ENCODE assay signal across 21 mouse cellular contexts in genomic region chr13:19652405-19652804, GRCm38 (mm10). TPM values are rescaled to one million over a fixed set of nuclear protein-coding genes. Genes with fewer than 3 reads are reported as not detected.
"Had no signal": no experiment of that assay in that cellular context is flagged by ENCODE, and none has a peak within 500 bp of the region (broad histone marks: within the 10 kb centered on the region; RNA-seq: fewer than 3 reads in every experiment).

No protein-coding gene starts in this region.

- H3K4me3 ChIP-seq: limb, embryonic 15.5 days; megakaryocyte, embryonic 14.5 days; midbrain, embryonic 12.5 days; neural tube, embryonic 13.5 days had no signal

- ATAC-seq: midbrain, embryonic 16.5 days had no signal

- H3K9ac ChIP-seq: limb, embryonic 15.5 days; lung, embryonic 14.5 days; midbrain, embryonic 12.5 days; neural tube, embryonic 13.5 days had no signal

- H3K36me3 ChIP-seq: limb, embryonic 15.5 days; midbrain, embryonic 12.5 days; neural tube, embryonic 13.5 days had no signal

- H3K4me1 ChIP-seq: limb, embryonic 15.5 days; megakaryocyte, embryonic 14.5 days; midbrain, embryonic 12.5 days; neural tube, embryonic 13.5 days had no signal

- H3K27ac ChIP-seq: limb, embryonic 15.5 days; midbrain, embryonic 12.5 days; neural tube, embryonic 13.5 days; stomach, postnatal 0 days had no signal

- H3K4me2 ChIP-seq: limb, embryonic 15.5 days; lung, embryonic 14.5 days; midbrain, embryonic 12.5 days; neural tube, embryonic 13.5 days had no signal

- H3K27me3 ChIP-seq: limb, embryonic 15.5 days; megakaryocyte, embryonic 14.5 days; midbrain, embryonic 12.5 days; neural tube, embryonic 13.5 days had no signal

- H3K9me3 ChIP-seq: limb, embryonic 15.5 days; megakaryocyte, embryonic 14.5 days; midbrain, embryonic 12.5 days; neural tube, embryonic 13.5 days had no signal

- DNase-seq: kidney, adult 18-20 months; kidney, postnatal 14 days; lung, embryonic 14.5 days; lung, postnatal 10 days; lung, postnatal 4 days; right cerebral cortex, postnatal 14 days; thymus, postnatal 14 days had no signal

RNA-seq across cellular contexts. Expression of gene Nme8, which starts 45.2 kb away (rescaled TPM):
- total RNA-seq: layer of hippocampus, adult 8-10 months; layer of hippocampus, postnatal 14 days; left cerebral cortex, adult 18-20 months; left cerebral cortex, postnatal 10 days had no signal
- polyA plus RNA-seq: intestine, embryonic 14.5 days; kidney, embryonic 14.5 days; large intestine, adult 2 months; limb, embryonic 11.5 days; limb, embryonic 15.5 days; lung, embryonic 14.5 days; midbrain, embryonic 12.5 days; neural tube, embryonic 13.5 days; stomach, postnatal 0 days had no signal
